Mouse (Mus musculus) forebrain, embryonic 15.5 days (tissue): ENCODE measurements at regions not wholly inside any gene's neighbourhood (a gene's known extent, or its start where the extent isn't known, plus 50 kb on each side); places are given as distances from the start of the nearest gene placed in this dataset.
A peak's percentile ranks its signal among the peaks of the same experiment; 100 is the strongest.

Source experiments
- ATAC-seq: fragments of 200-750 bp; cut with Nextera tagmentation; replicated peaks from 2 replicates; pipeline ENCODE4 v1.8.0; 2017; ENCODE audit warnings: mild to moderate bottlenecking, moderate TSS enrichment, moderate library complexity
- H3K27ac ChIP-seq: fragments of 300-500 bp; sonication (generic); replicated peaks from 2 replicates; pipeline ENCODE4 v1.5.1; 2015; ENCODE audit warnings: mild to moderate bottlenecking, inconsistent platforms
- H3K27me3 ChIP-seq: fragments of 300-500 bp; sonication (generic); 2 replicates; pipeline ENCODE4 v1.6.1; 2015; ENCODE audit warnings: inconsistent platforms
- H3K36me3 ChIP-seq: fragments of 300-500 bp; sonication (generic); 2 replicates; pipeline ENCODE4 v1.6.1; 2015; ENCODE audit warnings: mild to moderate bottlenecking, inconsistent platforms
- H3K4me1 ChIP-seq: fragments of 300-500 bp; sonication (generic); 2 replicates; pipeline ENCODE4 v1.6.1; 2015; ENCODE audit warnings: inconsistent platforms
- H3K4me2 ChIP-seq: fragments of 300-500 bp; sonication (generic); replicated peaks from 2 replicates; pipeline ENCODE4 v1.6.1; 2015; ENCODE audit warnings: mild to moderate bottlenecking, inconsistent platforms
- H3K4me3 ChIP-seq: fragments of 300-500 bp; sonication (generic); 2 replicates; pipeline ENCODE4 v1.5.1; 2015; ENCODE audit warnings: mild to moderate bottlenecking, inconsistent platforms
- H3K9ac ChIP-seq: fragments of 300-500 bp; sonication (generic); replicated peaks from 2 replicates; pipeline ENCODE4 v1.6.1; 2015; ENCODE audit warnings: mild to moderate bottlenecking, inconsistent platforms
- H3K9me3 ChIP-seq: fragments of 300-500 bp; sonication (generic); 2 replicates; pipeline ENCODE4 v1.6.1; 2016; ENCODE audit warnings: inconsistent platforms
- WGBS: fragments of 180-500 bp; shearing (Covaris S2); methylation state at CpG from one replicate; pipeline ENCODE4 v1.1.7; 2015; ENCODE audit warnings: mixed read lengths; 5-methylcytosine and 5-hydroxymethylcytosine counted together

GRCm38 (mm10) chr7:98768460-98768859, 65.6 kb downstream of the Thap12 start:
- Histone ChIP-seq H3K27ac (no peak overlapping the region), H3K36me3 (no peaks in the 10 kb centered on the region), H3K4me3 (no peak overlapping the region), H3K9ac (no peak overlapping the region), H3K9me3 (no peaks in the 10 kb centered on the region), H3K4me2 (no peak overlapping the region), H3K27me3 (no peaks in the 10 kb centered on the region), H3K4me1 (no peaks in the 10 kb centered on the region)
- WGBS: 80% methylated on average over 2 of the region's 2 CpGs
- ATAC-seq: no peak

DNA sequence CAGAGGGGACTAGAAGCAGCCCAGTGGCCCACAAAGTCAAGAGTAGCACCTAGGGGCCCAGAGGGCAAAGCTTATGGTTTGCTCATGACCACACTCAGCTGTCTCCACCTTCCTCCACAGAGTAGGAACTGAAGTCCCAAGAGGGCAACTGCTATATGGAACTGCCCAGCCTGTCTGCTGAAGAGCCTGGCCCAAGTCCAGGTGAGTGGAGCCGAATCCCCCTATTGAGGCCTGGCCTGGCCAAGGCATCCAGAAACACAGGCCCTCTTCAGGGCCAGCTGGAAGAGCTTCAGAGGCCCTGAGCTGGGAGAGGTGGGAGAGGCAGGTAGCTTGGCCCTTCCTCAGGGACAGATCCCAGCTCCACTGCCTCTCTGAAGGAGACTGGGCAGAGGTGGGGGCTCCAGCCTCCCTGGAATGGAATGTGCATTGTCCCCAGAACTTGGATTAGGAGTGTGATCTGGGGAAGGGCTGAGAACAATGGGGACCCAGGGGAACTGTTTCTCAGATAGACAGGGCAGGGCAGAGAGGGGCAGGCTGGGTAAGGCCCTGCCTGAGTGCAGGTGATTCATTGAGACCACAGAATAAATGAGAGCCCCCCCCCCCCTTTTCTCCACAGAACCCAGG, 65.7 kb upstream of the Wnt11 start:
- WGBS: 50% methylated on average over 1 of the region's 1 CpGs
- Histone ChIP-seq H3K4me1 (no peaks in the 10 kb centered on the region), H3K27me3 (no peaks in the 10 kb centered on the region), H3K36me3 (no peaks in the 10 kb centered on the region), H3K27ac (no peak overlapping the region), H3K9me3 (no peaks in the 10 kb centered on the region), H3K9ac (no peak overlapping the region), H3K4me3 (no peak overlapping the region), H3K4me2 (no peak overlapping the region)
- ATAC-seq: no peak

DNA sequence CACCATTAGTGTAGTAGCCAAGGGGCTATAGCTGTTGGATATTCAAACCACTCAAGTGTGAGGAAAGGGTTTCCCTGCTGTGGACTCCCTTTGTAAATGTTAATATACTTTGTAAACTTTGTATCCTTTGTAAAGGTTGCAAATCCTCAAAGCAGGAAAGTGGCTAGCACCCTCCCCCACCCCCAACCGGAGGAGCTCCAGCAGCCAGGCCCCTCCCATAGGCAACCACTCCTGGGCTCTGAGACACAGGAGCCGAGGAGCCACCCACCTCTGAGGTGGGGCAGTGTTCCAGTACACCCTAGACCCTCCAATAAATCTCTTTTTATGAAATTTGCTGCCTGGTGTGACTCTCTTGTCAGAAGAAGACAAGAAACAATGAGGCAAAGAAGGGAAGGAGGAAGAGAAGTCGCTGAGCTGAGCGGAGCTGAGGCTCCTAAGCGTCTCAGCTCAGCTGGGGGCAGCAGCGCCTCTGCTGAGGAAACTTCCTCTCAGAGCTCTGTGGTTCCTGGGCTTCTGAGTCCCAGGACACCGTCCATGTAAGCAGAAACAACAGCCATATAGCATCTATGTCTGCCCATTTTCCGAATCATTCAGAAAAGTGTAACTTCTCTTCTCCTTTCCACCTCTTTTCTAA, 64.5 kb upstream of the Wnt11 start:
- H3K9ac ChIP-seq: no peak overlapping the region
- H3K36me3 ChIP-seq: no peaks in the 10 kb centered on the region
- H3K27ac ChIP-seq: no peak overlapping the region
- no peaks in the 10 kb centered on the region for H3K9me3 ChIP-seq
- no peaks in the 10 kb centered on the region for H3K27me3 ChIP-seq
- no peak overlapping the region for H3K4me2 ChIP-seq
- no peak overlapping the region for H3K4me3 ChIP-seq
- WGBS: 5% methylated on average over 8 of the region's 8 CpGs
- no peaks in the 10 kb centered on the region for H3K4me1 ChIP-seq
- ATAC-seq: no peak

- Histone ChIP-seq H3K9me3 (no peaks in the 10 kb centered on the region), H3K36me3 (no peaks in the 10 kb centered on the region), H3K27ac (no peak overlapping the region), H3K9ac (no peak overlapping the region), H3K4me2 (no peak overlapping the region), H3K27me3 (no peaks in the 10 kb centered on the region), H3K4me1 (no peaks in the 10 kb centered on the region), H3K4me3 (no peak overlapping the region)
- 51% methylated on average over 7 of the region's 7 CpGs for WGBS
- no peak for ATAC-seq
Measured at GRCm38 (mm10) chr7:98771134-98771775, 63.7 kb upstream of the Wnt11 start.

- WGBS: 49% methylated on average over 4 of the region's 4 CpGs
- Histone ChIP-seq H3K4me1 (no peaks in the 10 kb centered on the region), H3K4me3 (no peak overlapping the region), H3K4me2 (no peak overlapping the region), H3K9me3 (no peaks in the 10 kb centered on the region), H3K9ac (no peak overlapping the region), H3K27ac (no peak overlapping the region), H3K36me3 (no peaks in the 10 kb centered on the region), H3K27me3 (no peaks in the 10 kb centered on the region)
- ATAC-seq: no peak
Measured at GRCm38 (mm10) chr7:98774597-98774996, 60.3 kb upstream of the Wnt11 start.

- Histone ChIP-seq H3K27ac (no peak overlapping the region), H3K9ac (no peak overlapping the region), H3K9me3 (no peaks in the 10 kb centered on the region), H3K4me1 (no peaks in the 10 kb centered on the region), H3K4me3 (no peak overlapping the region), H3K4me2 (no peak overlapping the region), H3K27me3 (no peaks in the 10 kb centered on the region), H3K36me3 (no peaks in the 10 kb centered on the region)
- WGBS: 84% methylated on average over 8 of the region's 8 CpGs
- no peak for ATAC-seq
Measured at GRCm38 (mm10) chr7:98775031-98775430, 59.9 kb upstream of the Wnt11 start.

DNA sequence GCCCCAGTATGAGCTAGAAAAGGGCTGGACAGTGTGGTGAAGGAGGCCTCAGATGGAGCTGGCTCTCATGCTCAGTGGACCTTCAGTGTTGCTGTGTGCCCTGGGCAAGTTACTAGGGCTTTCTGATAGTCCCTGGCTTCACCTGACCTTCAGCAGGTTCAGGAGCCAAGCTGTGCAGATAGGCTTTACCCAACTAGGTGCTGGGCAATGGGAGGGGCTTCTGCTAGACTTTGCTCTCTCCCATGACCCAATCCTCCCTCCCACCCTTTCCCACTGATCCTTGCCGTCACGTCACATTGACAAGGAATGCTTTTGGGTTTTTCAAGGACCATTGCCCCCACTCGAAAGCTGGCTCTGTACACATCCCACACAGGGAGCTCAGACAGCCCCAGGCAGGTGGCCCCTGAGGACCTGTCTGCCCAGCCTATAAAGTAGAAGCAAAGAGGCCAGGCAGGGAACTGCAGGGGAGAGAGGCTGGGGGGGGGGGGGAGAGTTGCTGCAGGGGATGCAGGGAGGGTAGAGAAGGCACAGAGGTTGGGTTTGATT, 57.5 kb upstream of the Wnt11 start:
- Histone ChIP-seq H3K9me3 (no peaks in the 10 kb centered on the region), H3K27me3 (no peaks in the 10 kb centered on the region), H3K4me3 (no peak overlapping the region), H3K9ac (no peak overlapping the region), H3K4me1 (no peaks in the 10 kb centered on the region), H3K27ac (no peak overlapping the region), H3K4me2 (no peak overlapping the region), H3K36me3 (no peaks in the 10 kb centered on the region)
- ATAC-seq: no peak
- WGBS: 40% methylated on average over 3 of the region's 3 CpGs

GRCm38 (mm10) chr7:98778929-98779328, 56.0 kb upstream of the Wnt11 start:
- Histone ChIP-seq H3K27ac (no peak overlapping the region), H3K4me1 (peaks cover 5% of the 10 kb centered on the region), H3K9ac (no peak overlapping the region), H3K4me3 (no peak overlapping the region), H3K4me2 (no peak overlapping the region), H3K36me3 (no peaks in the 10 kb centered on the region), H3K9me3 (no peaks in the 10 kb centered on the region), H3K27me3 (no peaks in the 10 kb centered on the region)
- 18% methylated on average over 5 of the region's 5 CpGs for WGBS
- ATAC-seq: no peak

GRCm38 (mm10) chr7:98783521-98783920, 51.4 kb upstream of the Wnt11 start:
- H3K36me3 ChIP-seq: no peaks in the 10 kb centered on the region
- H3K4me1 ChIP-seq: peaks cover 16% of the 10 kb centered on the region
- no peaks in the 10 kb centered on the region for H3K9me3 ChIP-seq
- H3K27me3 ChIP-seq: no peaks in the 10 kb centered on the region
- no peak overlapping the region for H3K27ac ChIP-seq
- H3K4me2 ChIP-seq: no peak overlapping the region
- no peak overlapping the region for H3K4me3 ChIP-seq
- WGBS: 15% methylated on average over 5 of the region's 5 CpGs
- ATAC-seq: no peak
- H3K9ac ChIP-seq: no peak overlapping the region

DNA sequence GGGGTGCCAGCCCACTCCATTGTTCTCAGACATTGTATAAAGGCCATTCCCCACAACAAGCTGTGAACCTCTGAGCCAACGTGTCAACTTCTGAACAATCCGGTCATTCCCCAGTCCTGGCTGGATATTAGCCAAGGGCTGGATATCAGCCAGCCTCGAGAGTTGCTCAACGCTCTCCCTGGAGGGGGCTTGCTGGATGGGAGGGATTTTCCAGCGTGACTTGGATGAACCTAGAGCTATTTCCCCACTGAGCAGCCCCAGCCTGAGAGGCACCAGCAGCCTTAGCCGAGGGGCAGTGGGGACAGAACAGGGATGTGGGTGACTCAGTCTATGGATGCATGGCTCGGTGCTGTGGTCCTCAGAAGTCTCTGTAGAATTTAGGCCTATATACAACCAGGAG, 51.0 kb upstream of the Wnt11 start:
- Histone ChIP-seq H3K4me3 (no peak overlapping the region), H3K36me3 (no peaks in the 10 kb centered on the region), H3K27me3 (no peaks in the 10 kb centered on the region), H3K9ac (no peak overlapping the region), H3K4me1 (peaks cover 16% of the 10 kb centered on the region), H3K27ac (peak overlapping the region; percentile 53; the same call in 1 of the 2 replicates), H3K4me2 (no peak overlapping the region), H3K9me3 (no peaks in the 10 kb centered on the region)
- 5% methylated on average over 7 of the region's 7 CpGs for WGBS
- ATAC-seq: peak; percentile 61; the same call in 1 of the 2 replicates

DNA sequence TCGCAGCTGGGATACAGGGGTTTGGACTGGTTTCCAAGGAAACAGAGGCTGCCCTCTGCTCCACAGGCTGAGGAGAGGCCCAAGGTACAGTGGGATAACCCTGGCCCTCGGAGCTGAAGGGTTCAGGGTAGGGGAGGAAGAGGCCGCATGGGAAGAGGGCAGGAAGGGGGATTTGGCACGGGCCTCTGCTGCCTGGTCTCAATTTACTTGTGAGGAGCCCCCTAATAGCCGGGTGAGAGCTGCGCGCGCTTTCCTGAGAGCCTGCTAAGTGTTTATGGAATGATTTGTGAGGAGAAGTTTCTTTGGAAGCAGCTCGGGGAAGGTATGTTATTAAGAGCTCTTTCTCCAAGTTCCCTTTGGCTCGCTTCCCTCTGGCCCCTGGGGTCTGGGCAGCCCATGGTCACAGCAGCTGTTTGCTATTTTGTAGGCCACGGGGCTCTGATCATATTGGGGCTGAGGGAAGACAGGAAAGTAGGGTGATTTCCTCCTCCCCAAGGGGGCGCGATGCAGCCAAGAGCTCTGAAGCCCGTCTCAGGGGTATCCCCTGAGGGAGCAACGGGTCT, 50.5 kb upstream of the Wnt11 start:
- peak; percentile 32; the same call in 1 of the 2 replicates for ATAC-seq

More for the DNA sequence above, 50.5 kb upstream of the Wnt11 start:
- Histone ChIP-seq H3K27me3 (no peaks in the 10 kb centered on the region), H3K9ac (no peak overlapping the region), H3K36me3 (no peaks in the 10 kb centered on the region), H3K4me1 (peaks cover 16% of the 10 kb centered on the region), H3K9me3 (no peaks in the 10 kb centered on the region), H3K27ac (peak overlapping the region; percentile 53; the same call in 1 of the 2 replicates), H3K4me2 (no peak overlapping the region), H3K4me3 (no peak overlapping the region)
- 45% methylated on average over 15 of the region's 15 CpGs for WGBS
